Mouse (Mus musculus) layer of hippocampus, adult 9-10 months (tissue): ENCODE measurements around the gene Astn2.

ENCODE experiments used
- DNase-seq: peaks from one replicate; pipeline ENCODE4 v3.0.0; 2022; ENCODE audit warnings: low spot score

Astn2 gene

GRCm38 (mm10) chr4:65674267-65674978 lies 730.0 kb downstream of the Astn2 start:
- DNase-seq, result no peak

GRCm38 (mm10) chr4:65673418-65673933 lies 730.9 kb downstream of the Astn2 start:
- no peak for DNase-seq

GRCm38 (mm10) chr4:65672294-65672693 lies 732.1 kb downstream of the Astn2 start:
- no peak for DNase-seq

DNA sequence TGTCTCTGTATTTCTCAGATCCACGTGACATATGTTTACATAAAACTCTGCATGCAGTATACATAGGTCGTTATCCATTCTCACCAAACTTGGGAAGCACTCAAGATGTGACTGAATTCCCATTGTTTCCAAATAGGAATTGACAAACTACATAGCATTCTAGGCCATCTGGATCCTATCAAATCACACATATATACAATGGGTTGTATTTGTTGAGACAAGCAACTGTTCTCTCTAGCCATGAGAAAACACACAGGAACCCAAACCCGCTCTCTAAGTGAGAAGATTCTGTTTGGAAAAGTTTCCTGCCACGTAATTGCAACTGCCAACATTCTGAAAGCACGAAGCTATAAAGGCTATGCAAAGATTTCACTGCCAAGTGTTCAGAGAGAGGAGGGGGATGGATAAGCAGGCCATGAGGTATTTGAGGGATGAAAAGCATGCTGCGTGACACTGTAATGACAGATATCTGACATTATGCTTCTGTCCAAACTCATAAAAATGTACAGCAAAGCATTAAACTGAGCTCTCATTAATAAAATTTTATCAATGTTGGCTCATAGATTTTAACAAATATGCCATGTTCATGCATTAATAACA lies 732.7 kb downstream of the Astn2 start:
- DNase-seq, result no peak

GRCm38 (mm10) chr4:65667030-65667610 lies 737.3 kb downstream of the Astn2 start:
- DNase-seq, result no peak

- DNase-seq, result no peak
Observed at GRCm38 (mm10) chr4:65663176-65663575, 741.2 kb downstream of the Astn2 start.

DNA sequence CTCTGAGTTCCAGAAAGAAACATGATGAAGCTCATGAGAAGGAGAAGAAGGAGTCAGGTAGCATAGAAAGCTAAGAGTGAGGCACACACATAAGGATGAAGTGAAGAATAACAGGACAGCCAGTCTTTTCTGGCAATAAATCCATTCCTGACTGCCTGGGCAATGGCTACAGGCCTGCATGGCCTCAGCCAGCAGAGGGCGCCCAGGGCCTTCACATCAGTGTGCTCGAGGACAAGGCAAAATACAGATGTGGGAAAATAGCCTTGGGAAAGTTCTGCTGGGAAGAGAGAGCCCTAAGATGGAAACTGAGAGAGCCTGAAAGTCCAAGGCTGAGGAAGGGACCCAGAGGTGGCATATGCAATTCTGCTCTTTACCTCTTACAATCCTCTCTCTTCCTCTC lies 749.7 kb downstream of the Astn2 start:
- peak; percentile 66 for DNase-seq

GRCm38 (mm10) chr4:65642611-65643010 lies 761.8 kb downstream of the Astn2 start:
- DNase-seq, result no peak

- DNase-seq, result no peak
Observed at GRCm38 (mm10) chr4:65638231-65638630, 766.2 kb downstream of the Astn2 start.

GRCm38 (mm10) chr4:65620125-65620524 lies 784.3 kb downstream of the Astn2 start:
- no peak for DNase-seq

DNA sequence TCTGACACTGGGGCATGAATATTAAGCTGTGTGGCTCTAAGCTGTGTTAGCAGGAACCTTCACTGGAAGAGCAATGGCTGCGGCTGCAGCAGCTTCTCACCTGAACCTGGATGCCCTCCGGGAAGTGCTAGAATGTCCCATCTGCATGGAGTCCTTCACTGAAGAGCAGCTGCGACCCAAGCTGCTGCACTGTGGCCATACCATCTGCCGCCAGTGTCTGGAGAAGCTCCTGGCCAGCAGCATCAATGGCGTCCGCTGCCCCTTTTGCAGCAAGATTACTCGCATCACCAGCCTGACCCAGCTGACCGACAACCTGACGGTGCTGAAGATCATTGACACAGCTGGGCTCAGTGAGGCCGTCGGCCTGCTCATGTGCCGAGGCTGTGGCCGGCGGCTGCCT lies 791.3 kb downstream of the Astn2 start:
- DNase-seq, result no peak

- DNase-seq, result peak; percentile 53
Observed at GRCm38 (mm10) chr4:65610896-65611295, 793.5 kb downstream of the Astn2 start.

- DNase-seq, result no peak
Observed at GRCm38 (mm10) chr4:65610329-65610728, 794.1 kb downstream of the Astn2 start.

GRCm38 (mm10) chr4:65608112-65608511 lies 796.3 kb downstream of the Astn2 start:
- no peak for DNase-seq

DNA sequence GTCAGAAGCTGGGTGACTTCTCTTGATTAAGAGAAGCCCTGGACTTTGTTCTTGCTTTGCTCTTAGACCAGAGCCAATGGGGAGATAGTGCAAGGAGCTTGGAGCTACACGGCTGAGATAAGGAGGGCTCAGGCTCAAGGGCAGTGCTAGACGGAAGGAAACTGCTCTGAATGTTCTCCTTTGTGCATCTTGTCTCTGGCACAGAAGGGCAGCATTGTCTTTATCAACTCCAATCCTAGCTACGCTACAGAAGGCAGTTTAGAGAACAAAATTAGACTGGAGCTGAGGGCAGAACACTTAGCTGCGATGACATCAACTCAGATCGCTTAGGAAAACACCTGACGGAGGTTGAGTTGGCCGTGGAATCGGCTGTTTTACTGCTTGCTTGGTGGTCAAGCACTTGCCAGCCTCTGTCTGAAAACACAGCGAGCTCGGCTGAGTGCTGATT lies 797.2 kb downstream of the Astn2 start:
- DNase-seq, result no peak

DNA sequence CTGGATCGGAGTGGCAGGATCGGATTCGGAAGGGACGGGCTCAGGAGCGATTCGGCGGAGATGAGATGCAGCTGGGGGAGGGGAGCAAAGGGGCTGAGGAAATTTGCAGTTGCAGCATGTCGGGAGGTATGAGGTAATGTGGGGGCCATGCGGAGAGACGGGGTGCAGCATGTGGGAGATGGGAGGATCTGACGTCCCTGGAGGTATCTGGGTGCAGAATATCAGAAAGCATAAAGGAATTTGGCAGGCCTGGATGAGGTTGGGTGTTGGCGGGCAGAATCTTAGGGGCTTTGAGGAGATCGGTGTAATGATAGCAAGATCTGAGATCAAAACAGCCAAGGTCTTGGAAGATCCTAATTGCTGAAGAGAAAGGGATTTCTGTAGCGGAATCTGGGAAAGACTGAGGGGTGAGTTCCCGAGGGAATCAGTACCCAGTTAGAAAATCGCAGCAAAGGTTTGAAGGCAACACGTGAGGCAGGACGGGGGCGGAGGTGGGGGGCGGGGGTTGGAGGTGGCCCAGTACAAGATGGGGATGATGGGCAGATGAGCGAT lies 799.2 kb downstream of the Astn2 start:
- DNase-seq, result peak; percentile 46

GRCm38 (mm10) chr4:65604504-65605150 lies 799.8 kb downstream of the Astn2 start, which contains the start of gene Trim32:
Trim32 (plus strand) TSS chr4:65604986.
- peak; percentile 95 for DNase-seq

DNA sequence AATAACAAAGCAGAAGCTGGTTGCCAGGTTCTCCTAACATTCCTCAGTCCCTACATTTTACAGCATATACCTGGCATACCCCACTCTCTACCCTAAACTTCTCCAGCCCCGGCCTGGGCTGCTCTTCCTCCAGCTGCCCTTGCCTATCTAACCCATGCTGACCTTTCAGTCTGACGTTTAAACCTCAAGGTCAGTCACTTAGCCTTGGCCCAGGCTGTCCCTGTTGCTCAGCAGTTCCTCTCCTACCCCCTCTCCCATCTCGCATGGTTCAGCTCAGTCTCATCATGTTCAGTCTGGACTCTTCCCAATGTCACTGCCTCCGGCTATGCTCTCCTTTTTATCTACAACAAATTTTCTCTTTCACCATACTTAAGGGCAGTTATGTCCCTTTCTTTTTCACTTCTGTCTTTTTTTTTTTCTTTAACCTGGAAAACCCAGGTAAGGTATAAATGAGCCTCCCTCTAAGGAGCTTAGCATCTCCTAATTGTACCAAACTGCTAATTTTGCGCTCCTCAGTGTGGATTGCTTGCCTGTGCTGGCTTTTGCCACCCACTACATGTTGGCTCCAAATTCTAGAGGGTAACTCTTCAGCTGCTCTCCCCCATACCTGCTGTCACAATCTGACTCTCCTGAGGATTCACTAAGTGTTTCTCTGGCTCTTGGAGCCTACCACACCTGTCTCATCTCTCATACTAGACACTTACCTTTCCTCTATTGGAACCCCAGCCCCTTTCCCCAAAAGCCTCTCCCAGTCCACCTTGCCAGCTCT lies 809.6 kb downstream of the Astn2 start:
- DNase-seq, result no peak

GRCm38 (mm10) chr4:65589780-65590179 lies 814.6 kb downstream of the Astn2 start:
- DNase-seq, result peak; percentile 55

GRCm38 (mm10) chr4:65586947-65587346 lies 817.5 kb downstream of the Astn2 start:
- no peak for DNase-seq

DNA sequence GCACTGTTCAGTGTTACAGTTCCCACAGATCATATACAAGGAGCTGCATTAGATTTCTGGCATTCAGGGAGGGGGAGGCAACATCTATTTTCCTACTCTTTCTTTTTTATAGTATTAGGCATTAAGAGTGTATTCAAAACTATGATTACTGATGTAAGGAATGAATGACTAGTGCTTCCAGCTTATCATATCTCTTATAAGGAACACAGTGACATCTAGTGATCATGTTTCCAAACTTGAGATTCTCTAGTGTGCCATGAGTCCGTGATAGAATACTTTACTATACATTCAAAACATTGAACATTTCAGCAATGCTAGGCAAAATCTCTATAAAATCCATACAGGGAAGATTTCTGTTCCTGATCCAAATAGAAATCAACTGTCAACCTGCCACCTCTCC lies 824.2 kb downstream of the Astn2 start:
- DNase-seq, result no peak

- DNase-seq, result no peak
Observed at GRCm38 (mm10) chr4:65565493-65565892, 838.9 kb downstream of the Astn2 start.
